Mouse (Mus musculus) R1 (cell line): Measurements from ENCODE around the gene Zfp286.

Source experiments
- DNase-seq: peaks from one replicate; pipeline ENCODE4 v3.0.0-alpha.2; 2018; ENCODE audit warnings: low read depth, low spot score

Zfp286 gene

GRCm38 (mm10) chr11:62706141-62706540, 83.1 kb downstream of the Zfp286 start:
- DNase-seq = no peak
